Mouse (Mus musculus) gastrocnemius, adult 2 months (tissue): ENCODE results near the gene Srek1. TPM values are rescaled to one million over a fixed set of nuclear protein-coding genes. Genes with fewer than 3 reads are reported as not detected.

Source experiments
- DNase-seq: peaks from one replicate; pipeline ENCODE4 v3.0.0; 2022
- H3K27ac ChIP-seq: fragments of 200-600 bp; 2 replicates; pipeline ENCODE4 v1.8.1; 2022; ENCODE audit warnings: mild to moderate bottlenecking
- H3K4me3 ChIP-seq: fragments of 200-600 bp; 2 replicates; pipeline ENCODE4 v1.8.1; 2022; ENCODE audit warnings: mild to moderate bottlenecking, moderate library complexity
- CTCF ChIP-seq: fragments of 200-600 bp; IDR thresholded peaks from 2 replicates; pipeline ENCODE4 v1.8.1; 2022; ENCODE audit warnings: antibody characterized with exemption, mild to moderate bottlenecking, moderate library complexity
- intact Hi-C: fragments of 180-260 bp; cut with DNase I; formaldehyde crosslinking; loops from one replicate; pipeline ENCODE4 v1.15.1; 2025
- long read RNA-seq, 2 experiments: library from polyadenylated mRNA; stranded (forward); transcript quantifications; one replicate each; pipeline ENCODE4 v2.0.0; 2021
- total RNA-seq, 2 experiments: library from RNA; stranded (reverse); gene quantifications; 2 replicates each; pipeline ENCODE4 v1.2.3; 2021

Gene Srek1
- total RNA-seq = 10 to 100 TPM; 24.9 to 25.6 TPM
- long read RNA-seq, experiment 1, transcript Srek1-201 (12 exons, 3,934 nt) = major isoform, 12 of 18 reads
- long read RNA-seq, experiment 1, partial matches to known transcripts = 1 of 18 reads
- long read RNA-seq, experiment 1, other reads (novel, unspliced or antisense) = 4 of 18 reads
- long read RNA-seq, experiment 2, transcript Srek1-201 (12 exons, 3,934 nt) = major isoform, 14 of 16 reads
- long read RNA-seq, experiment 2, partial matches to known transcripts = 0 of 16 reads
- long read RNA-seq, experiment 2, other reads (novel, unspliced or antisense) = 2 of 16 reads

GRCm38 (mm10) chr13:103774119-103774757 lies at the start of gene Srek1:
Gene Srek1, minus strand, starts transcription at chr13:103774608.
- TF ChIP-seq CTCF = no peak
- DNase-seq = peak; percentile 96
- Histone ChIP-seq H3K4me3 (peak within 1 kb of the TSS; percentile 85), H3K27ac (peak within 1 kb of the TSS; percentile 99)
- intact Hi-C loops = loop anchor here (5.0 kb wide), 1 partner anchor 143 kb away; no protein-coding TSS in a partner anchor

GRCm38 (mm10) chr13:103822270-103822669 lies 47.9 kb upstream of the Srek1 start:
- H3K4me3 ChIP-seq = no peak overlapping the region
- no peak for DNase-seq
- no peak overlapping the region for H3K27ac ChIP-seq
- TF ChIP-seq CTCF = no peak
- intact Hi-C loops = no loop called here

GRCm38 (mm10) chr13:103819377-103819776 lies 45.0 kb upstream of the Srek1 start:
- TF ChIP-seq CTCF = no peak
- DNase-seq = no peak
- Histone ChIP-seq H3K4me3 (no peak overlapping the region), H3K27ac (no peak overlapping the region)
- intact Hi-C loops = no loop called here

- DNase-seq = no peak
- intact Hi-C loops = no loop called here
- TF ChIP-seq CTCF = no peak
- H3K27ac ChIP-seq = no peak overlapping the region
- no peak overlapping the region for H3K4me3 ChIP-seq
Measured at GRCm38 (mm10) chr13:103817935-103818334, 43.5 kb upstream of the Srek1 start.

- no peak overlapping the region for H3K27ac ChIP-seq
- DNase-seq = no peak
- H3K4me3 ChIP-seq = no peak overlapping the region
- intact Hi-C loops = no loop called here
- no peak for TF ChIP-seq CTCF
Measured at GRCm38 (mm10) chr13:103807464-103807863, 33.1 kb upstream of the Srek1 start.

GRCm38 (mm10) chr13:103806210-103806851 lies 31.9 kb upstream of the Srek1 start:
- intact Hi-C loops = no loop called here
- Histone ChIP-seq H3K27ac (0 out of 2 replicates have a peak overlapping the region, but pooled peaks have one; percentile 10), H3K4me3 (no peak overlapping the region)
- TF ChIP-seq CTCF = no peak
- peak; percentile 59 for DNase-seq

- no peak for TF ChIP-seq CTCF
- no peak overlapping the region for H3K4me3 ChIP-seq
- intact Hi-C loops = no loop called here
- no peak for DNase-seq
- H3K27ac ChIP-seq = no peak overlapping the region
Measured at GRCm38 (mm10) chr13:103803721-103804120, 29.3 kb upstream of the Srek1 start.

GRCm38 (mm10) chr13:103801021-103801420 lies 26.6 kb upstream of the Srek1 start:
- Histone ChIP-seq H3K4me3 (no peak overlapping the region), H3K27ac (no peak overlapping the region)
- intact Hi-C loops = no loop called here
- no peak for DNase-seq
- peak; percentile 17; the same call in 1 of the 2 replicates for TF ChIP-seq CTCF

- H3K27ac ChIP-seq = no peak overlapping the region
- no peak for DNase-seq
- no peak for TF ChIP-seq CTCF
- intact Hi-C loops = no loop called here
- H3K4me3 ChIP-seq = no peak overlapping the region
Measured at GRCm38 (mm10) chr13:103794688-103795543, 20.5 kb upstream of the Srek1 start.

- no peak for DNase-seq
- no peak overlapping the region for H3K4me3 ChIP-seq
- H3K27ac ChIP-seq = no peak overlapping the region
- intact Hi-C loops = loop anchor here (5.0 kb wide), 1 partner anchor 78 kb away; no protein-coding TSS in a partner anchor
- TF ChIP-seq CTCF = peak; percentile 88
Measured at GRCm38 (mm10) chr13:103779922-103780585, 5.6 kb upstream of the Srek1 start.

GRCm38 (mm10) chr13:103777126-103777525 lies 2.7 kb upstream of the Srek1 start:
- Histone ChIP-seq H3K4me3 (no peak overlapping the region), H3K27ac (no peak overlapping the region)
- no peak for DNase-seq
- TF ChIP-seq CTCF = no peak
- intact Hi-C loops = no loop called here
